Mouse (Mus musculus) adrenal gland, adult (tissue): ENCODE measurements around the gene Mgat2.

Source experiments
- DNase-seq, 2 experiments: peaks; one replicate each; pipeline ENCODE4 v3.0.0; 2022 to 2023; ENCODE audit warnings: low spot score in 1 of 2; ENCODE audit not compliant: inconsistent age in 2 of 2

Gene Mgat2

GRCm38 (mm10) chr12:69210056-69210979 is 26.4 kb downstream of the Mgat2 start:
- peak in 1 of 2 experiments; percentile 32 for DNase-seq

- no peak for DNase-seq
Observed at GRCm38 (mm10) chr12:69211057-69211456, 27.1 kb downstream of the Mgat2 start.

- no peak for DNase-seq
Observed at GRCm38 (mm10) chr12:69213186-69213777, 29.3 kb downstream of the Mgat2 start.

GRCm38 (mm10) chr12:69214393-69214792 is 30.4 kb downstream of the Mgat2 start:
- no peak for DNase-seq

- DNase-seq = peak; percentile 60 to 85
Observed at GRCm38 (mm10) chr12:69215000-69215785, 31.2 kb downstream of the Mgat2 start.

GRCm38 (mm10) chr12:69216587-69216986 is 32.6 kb downstream of the Mgat2 start:
- no peak for DNase-seq

GRCm38 (mm10) chr12:69220613-69221277 is 36.8 kb downstream of the Mgat2 start:
- no peak for DNase-seq

- DNase-seq = peak; percentile 89 to 97
Observed at GRCm38 (mm10) chr12:69227776-69228466, 44.0 kb downstream of the Mgat2 start, which contains the start of gene Pole2. Gene Pole2 (minus strand): TSS chr12:69228195.

- peak; percentile 27 to 57 for DNase-seq
Observed at GRCm38 (mm10) chr12:69229251-69229650, 45.3 kb downstream of the Mgat2 start.

- DNase-seq = no peak
Observed at GRCm38 (mm10) chr12:69235782-69236181, 51.8 kb downstream of the Mgat2 start.
